Mouse (Mus musculus) left cerebral cortex, postnatal 14 days (tissue): ENCODE results near the gene Tada3. TPM values are rescaled to one million over a fixed set of nuclear protein-coding genes. Genes with fewer than 3 reads are reported as not detected.
"Not testable (repeated sequence)": the region's sequence is repeated elsewhere in the genome, so short reads cannot be mapped to it uniquely, and the experiment has no call there.

Experiments
- DNase-seq, 2 experiments: peaks; one replicate each; pipeline ENCODE4 v3.0.0; 2021 to 2022; ENCODE audit warnings: low spot score in 2 of 2, mixed read lengths in 1 of 2
- intact Hi-C: fragments of 180-260 bp; cut with DNase I; formaldehyde crosslinking; loops from one replicate; pipeline ENCODE4 v1.15.1; 2025
- total RNA-seq, 2 experiments: library from RNA; stranded (reverse); gene quantifications; 2 replicates each; pipeline ENCODE4 v1.2.3; 2021

The Tada3 gene
- total RNA-seq, 2 experiments from 2014 or later = 48.6 to 56.8 TPM

- intact Hi-C loops = no loop called here
- DNase-seq = no peak
These were observed 26.5 kb downstream of the Tada3 start for GRCm38 (mm10) chr6:113351161-113351560.

GRCm38 (mm10) chr6:113350538-113350937, 27.1 kb downstream of the Tada3 start:
- intact Hi-C loops = no loop called here
- no peak for DNase-seq

- no peak for DNase-seq
- intact Hi-C loops = no loop called here
These were observed 30.8 kb downstream of the Tada3 start for GRCm38 (mm10) chr6:113346897-113347296.

GRCm38 (mm10) chr6:113344321-113344720, 33.4 kb downstream of the Tada3 start:
- intact Hi-C loops = loop anchor here (5.0 kb wide), 1 partner anchor 33 kb away; the partner anchor contains the start of genes Arpc4 and Tada3
- DNase-seq = peak in 1 of 2 experiments; percentile 46

- DNase-seq = peak; percentile 44 to 77
- intact Hi-C loops = loop anchor here (5.0 kb wide), 1 partner anchor 34 kb away; the partner anchor contains the start of genes Arpc4 and Tada3
These were observed 34.2 kb downstream of the Tada3 start, which contains the start of gene Camk1 for GRCm38 (mm10) chr6:113343177-113344092. Camk1 (minus strand) TSS chr6:113343984.

GRCm38 (mm10) chr6:113342297-113342696, 35.4 kb downstream of the Tada3 start:
- intact Hi-C loops = loop anchor here (5.0 kb wide), 1 partner anchor 35 kb away; the partner anchor contains the start of genes Arpc4 and Tada3

GRCm38 (mm10) chr6:113341574-113341973, 36.1 kb downstream of the Tada3 start:
- DNase-seq = peak; percentile 42 to 54
- intact Hi-C loops = loop anchor here (5.0 kb wide), 1 partner anchor 36 kb away; the partner anchor contains the start of genes Arpc4 and Tada3

More at GRCm38 (mm10) chr6:113342297-113342696, 35.4 kb downstream of the Tada3 start:
- DNase-seq = peak; percentile 36 to 48

GRCm38 (mm10) chr6:113336852-113337620, 40.6 kb downstream of the Tada3 start:
- DNase-seq = no peak
- intact Hi-C loops = no loop called here

- intact Hi-C loops = no loop called here
- no peak for DNase-seq
These were observed 43.5 kb downstream of the Tada3 start for GRCm38 (mm10) chr6:113334216-113334615.

GRCm38 (mm10) chr6:113333137-113333950, 44.3 kb downstream of the Tada3 start:
- intact Hi-C loops = no loop called here
- DNase-seq = peak; percentile 75 to 83

GRCm38 (mm10) chr6:113332734-113333133, 44.9 kb downstream of the Tada3 start:
- DNase-seq, intact Hi-C loops: not testable (repeated sequence)

- intact Hi-C loops = no loop called here
These were observed 46.0 kb downstream of the Tada3 start for GRCm38 (mm10) chr6:113331721-113332120.

GRCm38 (mm10) chr6:113330547-113330946, 47.1 kb downstream of the Tada3 start:
- no peak for DNase-seq
- intact Hi-C loops = no loop called here

More at GRCm38 (mm10) chr6:113331721-113332120, 46.0 kb downstream of the Tada3 start:
- DNase-seq = no peak

GRCm38 (mm10) chr6:113329396-113329795, 48.3 kb downstream of the Tada3 start:
- intact Hi-C loops = no loop called here
- no peak for DNase-seq

- peak; percentile 98 to 99 for DNase-seq
- intact Hi-C loops = loop anchor here (2.0 kb wide), 1 partner anchor 20 kb away; the partner anchor contains the start of gene Brpf1
These were observed 51.0 kb downstream of the Tada3 start, which contains the start of gene Ogg1 for GRCm38 (mm10) chr6:113326533-113327315. Ogg1 (plus strand) TSS chr6:113326972.
